Mouse (Mus musculus): Measurements from ENCODE around the gene Gcc2.
"Not testable (repeated sequence)": the region's sequence is repeated elsewhere in the genome, so short reads cannot be mapped to it uniquely, and the experiment has no call there.

The Gcc2 gene

GRCm38 (mm10) chr10:58231779-58232640, 23.3 kb upstream of the Gcc2 start:
- DNase-seq, result peak; percentile 70

GRCm38 (mm10) chr10:58232641-58232969, 22.7 kb upstream of the Gcc2 start, which contains the start of gene Duxf3:
TSS of gene Duxf3 (minus strand) at chr10:58232675.
- not testable (repeated sequence) for DNase-seq

GRCm38 (mm10) chr10:58233054-58233739, 22.1 kb upstream of the Gcc2 start:
- not testable (repeated sequence) for DNase-seq

- DNase-seq, result not testable (repeated sequence)
Measured at GRCm38 (mm10) chr10:58233740-58234121, 21.6 kb upstream of the Gcc2 start.

- DNase-seq, result not testable (repeated sequence)
Measured at GRCm38 (mm10) chr10:58234985-58235384, 20.3 kb upstream of the Gcc2 start.

GRCm38 (mm10) chr10:58236613-58237012, 18.7 kb upstream of the Gcc2 start, which contains the start of gene Gm4981:
TSS of gene Gm4981 (minus strand) at chr10:58236701.
- no peak for DNase-seq

- DNase-seq, result peak; percentile 26
Measured at GRCm38 (mm10) chr10:58238984-58239740, 16.1 kb upstream of the Gcc2 start.

- no peak for DNase-seq
Measured at GRCm38 (mm10) chr10:58249535-58249934, 5.8 kb upstream of the Gcc2 start.

- no peak for DNase-seq
Measured at GRCm38 (mm10) chr10:58254635-58255175, 592 bp upstream of the Gcc2 start.

- no peak for DNase-seq
Measured at GRCm38 (mm10) chr10:58255954-58256353, 657 bp downstream of the Gcc2 start.

GRCm38 (mm10) chr10:58258466-58258865, 3.2 kb downstream of the Gcc2 start:
- DNase-seq, result no peak

- DNase-seq, result no peak
Measured at GRCm38 (mm10) chr10:58282238-58282637, 26.9 kb downstream of the Gcc2 start.

GRCm38 (mm10) chr10:58290742-58291141, 35.4 kb downstream of the Gcc2 start:
- DNase-seq, result no peak

- no peak for DNase-seq
Measured at GRCm38 (mm10) chr10:58294246-58294645, 38.9 kb downstream of the Gcc2 start.

- DNase-seq, result no peak
Measured at GRCm38 (mm10) chr10:58295605-58296004, 40.3 kb downstream of the Gcc2 start.

GRCm38 (mm10) chr10:58304996-58305395, 49.7 kb downstream of the Gcc2 start:
- DNase-seq, result no peak

GRCm38 (mm10) chr10:58306897-58307296, 51.6 kb downstream of the Gcc2 start:
- no peak for DNase-seq

GRCm38 (mm10) chr10:58310791-58311190, 55.5 kb downstream of the Gcc2 start:
- no peak for DNase-seq

- no peak for DNase-seq
Measured at GRCm38 (mm10) chr10:58312887-58313286, 57.6 kb downstream of the Gcc2 start.

GRCm38 (mm10) chr10:58320881-58321280, 65.6 kb downstream of the Gcc2 start:
- DNase-seq, result no peak

- no peak for DNase-seq
Measured at GRCm38 (mm10) chr10:58322361-58323027, 67.2 kb downstream of the Gcc2 start.
